Mouse (Mus musculus): Measurements from ENCODE around the gene Hcfc2.

Gene Hcfc2

GRCm38 (mm10) chr10:82699296-82699941 lies 3.5 kb downstream of the Hcfc2 start:
- no peak for DNase-seq (ENCODE audit: low read depth in 1 of 2, low spot score in 2 of 2)

- no peak for DNase-seq (ENCODE audit: low read depth in 1 of 2, low spot score in 2 of 2)
Measured at GRCm38 (mm10) chr10:82741354-82741753, 45.4 kb downstream of the Hcfc2 start.

GRCm38 (mm10) chr10:82741876-82742275 lies 45.9 kb downstream of the Hcfc2 start:
- no peak for DNase-seq (ENCODE audit: low read depth in 1 of 2, low spot score in 2 of 2)

GRCm38 (mm10) chr10:82742578-82742977 lies 46.6 kb downstream of the Hcfc2 start:
- DNase-seq (ENCODE audit: low read depth in 1 of 2, low spot score in 2 of 2): no peak

- DNase-seq (ENCODE audit: low read depth in 1 of 2, low spot score in 2 of 2): no peak
Measured at GRCm38 (mm10) chr10:82744296-82744695, 48.3 kb downstream of the Hcfc2 start.

- DNase-seq (ENCODE audit: low read depth in 1 of 2, low spot score in 2 of 2): no peak
Measured at GRCm38 (mm10) chr10:82745301-82745700, 49.3 kb downstream of the Hcfc2 start.

- no peak for DNase-seq (ENCODE audit: low read depth in 1 of 2, low spot score in 2 of 2)
Measured at GRCm38 (mm10) chr10:82746988-82747850, 51.3 kb downstream of the Hcfc2 start.

- DNase-seq (ENCODE audit: low read depth in 1 of 2, low spot score in 2 of 2): no peak
Measured at GRCm38 (mm10) chr10:82750778-82751177, 54.8 kb downstream of the Hcfc2 start.

GRCm38 (mm10) chr10:82752921-82753320 lies 57.0 kb downstream of the Hcfc2 start:
- DNase-seq (ENCODE audit: low read depth in 1 of 2, low spot score in 2 of 2): no peak

GRCm38 (mm10) chr10:82754642-82755041 lies 58.7 kb downstream of the Hcfc2 start:
- DNase-seq (ENCODE audit: low read depth in 1 of 2, low spot score in 2 of 2): no peak

GRCm38 (mm10) chr10:82755213-82755890 lies 59.4 kb downstream of the Hcfc2 start:
- no peak for DNase-seq (ENCODE audit: low read depth in 1 of 2, low spot score in 2 of 2)

GRCm38 (mm10) chr10:82756466-82756865 lies 60.5 kb downstream of the Hcfc2 start:
- DNase-seq (ENCODE audit: low read depth in 1 of 2, low spot score in 2 of 2): no peak

GRCm38 (mm10) chr10:82757341-82757740 lies 61.4 kb downstream of the Hcfc2 start:
- no peak for DNase-seq (ENCODE audit: low read depth in 1 of 2, low spot score in 2 of 2)

GRCm38 (mm10) chr10:82758368-82758767 lies 62.4 kb downstream of the Hcfc2 start:
- no peak for DNase-seq (ENCODE audit: low read depth in 1 of 2, low spot score in 2 of 2)

GRCm38 (mm10) chr10:82758878-82759277 lies 62.9 kb downstream of the Hcfc2 start:
- DNase-seq (ENCODE audit: low read depth in 1 of 2, low spot score in 2 of 2): no peak

GRCm38 (mm10) chr10:82759706-82760105 lies 63.7 kb downstream of the Hcfc2 start:
- no peak for DNase-seq (ENCODE audit: low read depth in 1 of 2, low spot score in 2 of 2)

GRCm38 (mm10) chr10:82761037-82761811 lies 65.3 kb downstream of the Hcfc2 start:
- no peak for DNase-seq (ENCODE audit: low read depth in 1 of 2, low spot score in 2 of 2)

- DNase-seq (ENCODE audit: low read depth in 1 of 2, low spot score in 2 of 2): peak in 1 of 2 experiments; percentile 8
Measured at GRCm38 (mm10) chr10:82762756-82763681, 67.1 kb downstream of the Hcfc2 start.

GRCm38 (mm10) chr10:82763840-82764631 lies 68.1 kb downstream of the Hcfc2 start, which contains the start of gene Nfyb:
Gene Nfyb, minus strand, starts transcription at chr10:82764144.
- DNase-seq (ENCODE audit: low read depth in 1 of 2, low spot score in 2 of 2): peak; percentile 89 to 93

Data from monocyte, adult 2 months (primary cell).